Mouse (Mus musculus) neural tube, embryonic 15.5 days (tissue): ENCODE measurements at regions not wholly inside any gene's neighbourhood (a gene's known extent, or its start where the extent isn't known, plus 50 kb on each side); places are given as distances from the start of the nearest gene placed in this dataset.

Experiments used
- ATAC-seq: fragments of 200-750 bp; cut with Nextera tagmentation; 2 replicates; pipeline ENCODE4 v1.8.0; 2017; ENCODE audit warnings: mild to moderate bottlenecking, moderate TSS enrichment, moderate library complexity; ENCODE audit not compliant: low FRiP score
- H3K27ac ChIP-seq: fragments of 300-500 bp; sonication (generic); replicated peaks from 2 replicates; pipeline ENCODE4 v1.5.1; 2015; ENCODE audit warnings: mild to moderate bottlenecking, inconsistent platforms
- H3K27me3 ChIP-seq: fragments of 300-500 bp; sonication (generic); replicated peaks from 2 replicates; pipeline ENCODE4 v1.6.1; 2015; ENCODE audit warnings: inconsistent platforms
- H3K36me3 ChIP-seq: fragments of 300-500 bp; sonication (generic); 2 replicates; pipeline ENCODE4 v1.6.1; 2015; ENCODE audit warnings: inconsistent platforms
- H3K4me1 ChIP-seq: fragments of 300-500 bp; sonication (generic); 2 replicates; pipeline ENCODE4 v1.6.1; 2015; ENCODE audit warnings: inconsistent platforms
- H3K4me2 ChIP-seq: fragments of 300-500 bp; sonication (generic); 2 replicates; pipeline ENCODE4 v1.6.1; 2015; ENCODE audit warnings: inconsistent platforms, mild to moderate bottlenecking, moderate library complexity
- H3K4me3 ChIP-seq: fragments of 300-500 bp; sonication (generic); replicated peaks from 2 replicates; pipeline ENCODE4 v1.5.1; 2015; ENCODE audit warnings: mild to moderate bottlenecking, inconsistent platforms
- H3K9ac ChIP-seq: fragments of 300-500 bp; sonication (generic); replicated peaks from 2 replicates; pipeline ENCODE4 v1.6.1; 2015; ENCODE audit warnings: mild to moderate bottlenecking, inconsistent platforms
- H3K9me3 ChIP-seq: fragments of 300-500 bp; sonication (generic); replicated peaks from 2 replicates; pipeline ENCODE4 v1.6.1; 2016; ENCODE audit warnings: inconsistent platforms
- WGBS: fragments of 180-500 bp; shearing (Covaris S2); methylation state at CpG from one replicate; pipeline ENCODE4 v1.1.7; 2015; ENCODE audit warnings: mixed read lengths; 5-methylcytosine and 5-hydroxymethylcytosine counted together

DNA sequence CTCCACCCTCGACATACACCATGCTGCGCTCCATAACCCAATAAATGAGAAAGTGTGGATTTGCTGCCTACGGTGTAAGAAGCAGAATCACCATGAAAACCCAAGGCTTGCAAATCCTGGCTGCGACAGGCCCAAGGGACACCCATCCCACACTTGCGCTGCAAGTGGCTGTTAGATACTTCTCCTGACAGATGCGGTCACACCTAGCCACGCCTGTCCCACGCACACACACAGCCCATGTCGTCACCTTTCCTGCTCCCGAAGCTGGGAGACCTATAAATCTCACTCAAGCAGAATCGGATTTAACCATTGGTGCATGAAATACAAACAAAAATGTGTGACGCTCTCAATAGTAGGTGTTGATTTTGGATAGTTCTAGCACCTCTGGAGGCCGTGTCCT is 145.8 kb downstream of the Irs2 start:
- no peaks in the 10 kb centered on the region for H3K9me3 ChIP-seq
- H3K36me3 ChIP-seq: no peaks in the 10 kb centered on the region
- H3K4me2 ChIP-seq: no peak overlapping the region
- no peak overlapping the region for H3K9ac ChIP-seq
- no peaks in the 10 kb centered on the region; the same call in 1 of the 2 replicates for H3K27me3 ChIP-seq
- no peak overlapping the region for H3K4me3 ChIP-seq
- WGBS: 79% methylated on average over 13 of the region's 13 CpGs
- peaks cover 11% of the 10 kb centered on the region for H3K4me1 ChIP-seq
- no peak for ATAC-seq
- H3K27ac ChIP-seq: no peak overlapping the region

DNA sequence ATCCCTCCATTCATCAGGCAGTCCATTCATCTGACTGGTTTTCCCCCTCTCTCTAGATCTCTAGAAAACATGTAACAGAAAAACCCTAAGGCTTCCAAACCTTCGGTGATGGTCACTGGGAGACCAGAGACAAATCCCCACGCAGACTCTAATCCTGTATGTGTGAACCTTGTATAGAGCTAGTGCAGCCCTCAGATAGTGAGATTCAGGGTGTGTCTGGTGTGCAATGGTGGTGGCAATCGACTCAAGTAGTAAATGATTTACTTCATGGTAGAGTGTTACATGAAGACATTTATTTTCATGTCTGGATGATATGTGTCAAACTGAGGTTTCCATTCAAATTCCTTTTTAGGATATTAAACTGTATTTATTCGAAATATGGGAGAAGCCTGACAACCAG is 147.4 kb downstream of the Irs2 start:
- no peak overlapping the region for H3K4me2 ChIP-seq
- no peaks in the 10 kb centered on the region for H3K9me3 ChIP-seq
- H3K4me1 ChIP-seq: peaks cover 11% of the 10 kb centered on the region
- no peaks in the 10 kb centered on the region for H3K36me3 ChIP-seq
- no peak for ATAC-seq
- H3K27me3 ChIP-seq: no peaks in the 10 kb centered on the region
- H3K9ac ChIP-seq: no peak overlapping the region
- no peak overlapping the region for H3K4me3 ChIP-seq
- 87% methylated on average over 4 of the region's 4 CpGs for WGBS
- H3K27ac ChIP-seq: no peak overlapping the region

DNA sequence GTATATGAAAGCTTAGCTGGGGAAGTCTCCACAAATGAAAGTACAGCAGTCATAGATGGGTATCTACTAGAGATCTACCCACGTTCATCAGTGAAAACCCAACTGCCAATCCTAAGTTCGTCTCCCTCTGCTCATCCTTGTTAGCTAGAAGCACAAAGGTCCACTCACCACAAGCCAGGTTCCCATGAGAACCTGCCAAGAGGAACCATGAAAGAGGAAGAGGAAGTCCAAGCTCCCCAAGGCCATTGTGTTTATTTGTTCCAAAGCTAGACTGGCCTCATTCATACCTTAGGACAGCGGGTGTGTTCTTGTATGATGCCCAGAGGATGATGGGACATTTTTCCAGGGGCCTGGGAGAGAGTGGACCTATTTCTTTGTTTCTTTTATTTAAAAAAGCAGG is 150.4 kb downstream of the Irs2 start:
- H3K9ac ChIP-seq: no peak overlapping the region
- H3K27ac ChIP-seq: no peak overlapping the region
- no peaks in the 10 kb centered on the region for H3K36me3 ChIP-seq
- H3K4me3 ChIP-seq: no peak overlapping the region
- H3K4me1 ChIP-seq: peaks cover 3% of the 10 kb centered on the region; the same call in 1 of the 2 replicates
- H3K4me2 ChIP-seq: no peak overlapping the region
- 90% methylated on average over 3 of the region's 3 CpGs for WGBS
- no peaks in the 10 kb centered on the region for H3K9me3 ChIP-seq
- ATAC-seq: no peak
- H3K27me3 ChIP-seq: no peaks in the 10 kb centered on the region

DNA sequence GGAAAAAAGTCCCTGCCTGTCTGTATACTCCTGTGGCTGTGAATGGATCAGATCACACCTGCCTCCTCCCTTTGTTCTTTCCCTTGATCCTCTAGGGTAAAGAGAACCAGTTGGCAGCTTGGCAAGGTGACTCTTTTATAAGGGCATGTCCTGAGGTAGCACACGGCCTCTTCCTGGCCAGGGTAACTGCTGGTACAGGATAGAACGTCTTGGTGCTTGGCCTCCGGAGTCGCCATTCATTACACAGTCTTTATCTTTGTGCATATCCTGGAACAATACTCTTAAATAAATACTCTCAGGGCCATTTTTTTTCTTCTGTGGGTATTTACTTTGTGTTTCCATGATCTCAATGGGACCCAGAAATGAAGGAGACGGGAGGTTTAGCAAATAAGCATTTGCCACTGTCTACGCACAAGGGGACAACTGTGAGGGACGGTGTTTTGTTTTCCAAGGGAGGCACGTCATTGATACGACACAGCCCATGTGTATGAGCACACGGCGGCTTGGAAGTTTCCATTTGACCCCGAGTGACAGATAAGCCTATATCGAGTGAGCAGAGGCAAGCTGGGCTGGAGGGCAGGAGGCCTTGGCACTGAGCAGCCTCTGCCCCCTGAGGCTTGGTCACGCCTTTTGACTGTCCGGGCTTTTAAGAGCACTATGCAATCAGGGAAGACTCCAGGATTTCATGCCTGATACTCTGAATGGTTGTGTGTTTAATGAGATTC is 151.1 kb downstream of the Irs2 start:
- no peak overlapping the region for H3K4me2 ChIP-seq
- ATAC-seq: no peak
- no peak overlapping the region for H3K9ac ChIP-seq
- H3K9me3 ChIP-seq: no peaks in the 10 kb centered on the region
- no peaks in the 10 kb centered on the region for H3K36me3 ChIP-seq
- no peak overlapping the region for H3K27ac ChIP-seq
- H3K27me3 ChIP-seq: no peaks in the 10 kb centered on the region
- peaks cover 3% of the 10 kb centered on the region; the same call in 1 of the 2 replicates for H3K4me1 ChIP-seq
- 44% methylated on average over 15 of the region's 15 CpGs for WGBS
- H3K4me3 ChIP-seq: no peak overlapping the region

DNA sequence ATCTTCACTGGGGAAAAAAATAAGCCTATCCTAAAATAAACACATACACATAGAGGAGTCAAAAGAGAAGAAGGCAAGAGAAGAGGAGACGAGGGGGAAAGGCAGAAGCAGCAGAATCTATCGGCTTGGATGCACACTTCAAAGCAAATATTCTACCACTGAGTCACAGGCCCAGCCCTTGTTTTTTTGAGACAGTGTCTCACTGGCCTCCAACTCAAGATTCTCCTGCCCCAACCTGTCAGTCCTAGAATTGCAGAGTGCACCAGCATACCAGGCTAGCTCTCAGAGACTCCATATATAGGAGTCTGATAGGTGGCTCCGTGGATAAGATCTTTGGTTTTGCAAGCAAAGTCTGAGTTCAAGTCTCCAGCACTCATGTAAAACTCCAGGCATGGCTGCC is 152.6 kb downstream of the Irs2 start:
- no peak overlapping the region for H3K9ac ChIP-seq
- H3K4me2 ChIP-seq: no peak overlapping the region
- no peak for ATAC-seq
- H3K4me1 ChIP-seq: peaks cover 3% of the 10 kb centered on the region; the same call in 1 of the 2 replicates
- H3K27me3 ChIP-seq: no peaks in the 10 kb centered on the region
- no peaks in the 10 kb centered on the region for H3K36me3 ChIP-seq
- 89% methylated on average over 3 of the region's 3 CpGs for WGBS
- H3K9me3 ChIP-seq: no peaks in the 10 kb centered on the region
- H3K27ac ChIP-seq: no peak overlapping the region
- H3K4me3 ChIP-seq: no peak overlapping the region

DNA sequence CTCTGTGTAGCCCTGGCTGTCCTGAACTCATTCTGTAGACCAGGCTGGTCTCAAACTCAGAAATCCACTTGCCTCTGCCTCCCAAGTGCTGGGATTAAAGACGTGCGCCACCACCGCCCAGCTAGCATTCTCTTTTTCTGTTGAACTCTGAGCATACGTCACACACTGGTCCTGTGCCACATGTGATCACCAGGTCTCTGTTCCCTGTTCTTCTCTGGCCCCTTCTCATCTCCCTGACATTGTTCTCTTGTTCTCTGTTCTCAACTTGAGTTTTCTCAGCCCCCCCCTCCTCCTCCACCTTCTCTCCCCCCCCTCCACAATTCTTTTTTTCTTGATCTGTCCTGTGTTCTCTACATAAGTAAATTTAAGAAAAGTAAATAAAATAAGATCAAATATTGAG is 153.1 kb downstream of the Irs2 start:
- peaks cover 3% of the 10 kb centered on the region; the same call in 1 of the 2 replicates for H3K4me1 ChIP-seq
- WGBS: 77% methylated on average over 4 of the region's 4 CpGs
- H3K9ac ChIP-seq: no peak overlapping the region
- H3K36me3 ChIP-seq: no peaks in the 10 kb centered on the region
- H3K9me3 ChIP-seq: no peaks in the 10 kb centered on the region
- H3K4me2 ChIP-seq: no peak overlapping the region
- no peak overlapping the region for H3K4me3 ChIP-seq
- no peaks in the 10 kb centered on the region for H3K27me3 ChIP-seq
- H3K27ac ChIP-seq: no peak overlapping the region
- no peak for ATAC-seq

DNA sequence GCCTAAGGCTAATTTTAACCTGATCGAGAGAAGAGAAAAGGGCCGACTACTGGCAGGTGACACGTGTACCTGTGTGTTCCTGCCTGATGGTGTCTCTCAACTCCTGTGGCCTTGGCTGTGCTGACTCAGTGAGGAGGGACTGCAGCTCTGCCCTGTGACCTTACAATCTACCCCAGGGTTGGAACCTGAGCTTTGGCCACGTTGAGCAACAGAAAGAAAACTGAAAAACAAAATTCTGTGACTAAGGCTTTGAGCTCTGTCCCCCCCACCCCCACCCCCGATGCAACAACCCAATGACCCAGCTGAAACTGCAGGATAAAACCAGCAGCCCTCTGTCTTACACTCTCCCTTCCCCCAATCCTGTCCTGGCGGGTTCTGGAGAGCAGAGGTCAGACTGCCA is 153.7 kb downstream of the Irs2 start:
- ATAC-seq: no peak
- H3K9me3 ChIP-seq: no peaks in the 10 kb centered on the region
- WGBS: 70% methylated on average over 6 of the region's 6 CpGs
- no peak overlapping the region for H3K4me3 ChIP-seq
- H3K27ac ChIP-seq: no peak overlapping the region
- H3K4me1 ChIP-seq: peaks cover 3% of the 10 kb centered on the region; the same call in 1 of the 2 replicates
- H3K9ac ChIP-seq: no peak overlapping the region
- no peaks in the 10 kb centered on the region for H3K36me3 ChIP-seq
- H3K4me2 ChIP-seq: no peak overlapping the region
- no peaks in the 10 kb centered on the region for H3K27me3 ChIP-seq

DNA sequence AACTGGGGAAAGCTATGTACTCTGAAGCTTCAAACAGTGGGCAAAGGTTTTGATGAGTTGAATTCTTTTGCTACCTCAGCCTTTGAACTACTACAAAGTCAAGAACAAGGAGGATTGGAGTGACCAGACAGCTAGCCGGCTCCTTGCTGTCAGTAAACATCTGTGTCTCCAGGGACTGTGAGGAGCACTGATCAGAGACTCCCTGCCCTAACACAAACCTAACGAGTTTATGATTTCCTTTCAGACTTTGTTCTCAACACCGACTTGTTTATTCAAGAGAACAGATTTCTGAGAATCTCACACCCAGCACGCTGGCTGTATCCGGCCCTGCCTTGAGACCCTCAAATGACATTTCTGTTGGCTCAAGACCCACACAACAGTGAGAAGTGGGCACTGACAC is 154.4 kb downstream of the Irs2 start:
- no peak for ATAC-seq
- Histone ChIP-seq H3K9me3 (no peaks in the 10 kb centered on the region), H3K27me3 (no peaks in the 10 kb centered on the region), H3K27ac (no peak overlapping the region), H3K4me2 (no peak overlapping the region), H3K36me3 (no peaks in the 10 kb centered on the region), H3K9ac (no peak overlapping the region), H3K4me1 (peaks cover 3% of the 10 kb centered on the region; the same call in 1 of the 2 replicates), H3K4me3 (no peak overlapping the region)
- 79% methylated on average over 5 of the region's 5 CpGs for WGBS

DNA sequence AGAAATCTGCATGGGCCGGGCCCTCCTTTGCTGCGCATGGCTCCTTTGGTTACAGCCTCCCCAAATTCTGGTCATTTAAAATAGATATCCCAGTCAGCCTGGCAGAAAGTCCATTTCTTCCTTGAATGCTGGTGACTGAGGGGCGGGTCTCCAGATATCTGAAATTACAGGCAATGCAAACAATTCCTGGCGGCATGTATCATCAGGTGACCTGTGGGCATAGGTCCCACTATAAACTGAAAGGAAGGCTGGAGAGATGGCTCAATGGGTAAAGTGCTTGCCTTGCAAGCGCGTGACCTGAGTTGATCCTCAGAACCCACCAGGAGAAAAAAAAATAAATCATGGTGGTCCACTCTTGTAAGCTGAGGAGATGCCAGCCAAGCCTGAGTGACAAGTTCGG is 158.3 kb downstream of the Irs2 start:
- Histone ChIP-seq H3K27ac (no peak overlapping the region), H3K4me2 (no peak overlapping the region), H3K9ac (no peak overlapping the region), H3K4me3 (no peak overlapping the region), H3K4me1 (no peaks in the 10 kb centered on the region), H3K9me3 (no peaks in the 10 kb centered on the region), H3K27me3 (no peaks in the 10 kb centered on the region), H3K36me3 (no peaks in the 10 kb centered on the region)
- 94% methylated on average over 7 of the region's 7 CpGs for WGBS
- no peak for ATAC-seq

DNA sequence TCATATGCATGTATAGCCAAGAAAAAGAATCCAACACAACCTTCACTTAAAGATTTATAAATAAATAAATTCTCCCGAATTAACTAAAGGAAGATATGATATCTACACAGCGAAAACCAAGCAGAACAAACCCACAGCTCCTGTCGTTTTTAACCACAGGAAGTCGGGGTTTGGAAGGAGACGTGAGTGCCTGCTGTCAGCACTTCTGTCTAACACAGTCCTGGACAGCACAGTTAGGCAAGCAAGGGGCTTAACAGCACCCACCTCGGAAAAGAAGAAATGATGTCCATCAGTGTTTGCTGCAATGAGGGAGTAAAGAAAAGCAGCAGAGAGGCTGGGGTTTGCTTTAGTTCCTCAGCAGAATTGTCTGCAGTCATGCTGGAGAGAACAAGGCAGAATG is 162.7 kb downstream of the Irs2 start:
- Histone ChIP-seq H3K36me3 (no peaks in the 10 kb centered on the region), H3K27me3 (no peaks in the 10 kb centered on the region), H3K9ac (no peak overlapping the region), H3K4me3 (no peak overlapping the region), H3K4me1 (no peaks in the 10 kb centered on the region), H3K9me3 (no peaks in the 10 kb centered on the region), H3K4me2 (no peak overlapping the region), H3K27ac (no peak overlapping the region)
- no peak for ATAC-seq
- 71% methylated on average over 6 of the region's 6 CpGs for WGBS

DNA sequence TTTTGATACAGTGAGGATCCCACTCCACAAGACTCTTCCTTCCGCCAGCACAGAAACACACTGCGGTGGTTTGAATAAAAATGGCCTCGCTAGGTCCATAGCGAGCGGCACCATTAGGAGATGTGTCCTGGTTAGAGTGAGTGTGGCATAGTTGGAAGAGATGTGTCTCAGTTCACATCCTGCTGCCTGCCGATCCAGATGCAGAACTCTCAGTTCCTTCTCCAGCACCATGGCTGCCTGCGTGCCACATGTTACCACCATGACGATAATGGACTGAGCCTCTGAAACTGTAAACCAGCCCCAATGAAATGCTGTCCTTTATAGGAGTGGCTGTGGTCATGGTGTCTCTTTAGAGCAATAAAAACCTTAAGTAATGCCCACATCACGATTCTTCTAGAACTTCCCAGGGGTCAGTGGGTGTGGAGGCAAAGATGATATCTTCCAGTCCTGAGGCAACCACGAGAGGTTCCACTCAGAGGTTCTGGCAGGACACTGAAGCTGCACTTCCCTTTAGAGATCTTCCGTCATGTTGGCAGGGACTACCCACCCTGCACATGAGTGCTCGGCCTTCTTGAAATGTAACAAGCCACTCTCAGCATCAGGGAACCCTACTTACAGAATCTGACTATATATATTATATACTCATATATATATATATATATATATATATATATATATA is 167.3 kb downstream of the Irs2 start:
- WGBS: 93% methylated on average over 12 of the region's 12 CpGs
- no peak for ATAC-seq
- no peak overlapping the region for H3K27ac ChIP-seq
- no peak overlapping the region for H3K9ac ChIP-seq
- no peaks in the 10 kb centered on the region for H3K36me3 ChIP-seq
- H3K27me3 ChIP-seq: 0 out of 2 replicates have a peak, but pooled peaks cover 2% of the 10 kb centered on the region
- H3K4me3 ChIP-seq: no peak overlapping the region
- H3K9me3 ChIP-seq: no peaks in the 10 kb centered on the region
- no peak overlapping the region for H3K4me2 ChIP-seq
- H3K4me1 ChIP-seq: no peaks in the 10 kb centered on the region

DNA sequence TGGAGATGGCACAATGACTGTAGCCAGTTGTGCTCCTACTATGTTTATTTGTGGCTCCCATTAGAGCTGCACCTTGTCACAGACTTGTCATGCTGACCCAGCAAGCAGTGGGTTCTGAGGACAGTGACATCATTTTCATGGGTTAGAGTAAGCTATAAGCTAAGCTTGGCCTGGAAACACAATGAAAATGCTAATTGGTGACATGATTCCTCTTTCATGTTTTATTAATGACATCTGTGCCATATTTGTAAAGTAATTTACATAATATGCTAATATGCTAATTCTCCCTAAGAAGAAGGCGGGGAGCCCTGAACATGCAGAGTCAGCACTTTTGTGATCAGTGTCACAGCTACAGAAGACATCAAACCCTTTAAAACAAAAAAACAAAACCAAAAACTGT is 168.2 kb downstream of the Irs2 start:
- ATAC-seq: no peak

More for the DNA sequence above, 168.2 kb downstream of the Irs2 start:
- no peak overlapping the region for H3K4me3 ChIP-seq
- H3K4me2 ChIP-seq: no peak overlapping the region
- no peak overlapping the region for H3K27ac ChIP-seq
- H3K4me1 ChIP-seq: no peaks in the 10 kb centered on the region
- H3K27me3 ChIP-seq: 0 out of 2 replicates have a peak, but pooled peaks cover 2% of the 10 kb centered on the region
- no peaks in the 10 kb centered on the region for H3K36me3 ChIP-seq
- no peaks in the 10 kb centered on the region for H3K9me3 ChIP-seq
- WGBS: 51% methylated on average over 1 of the region's 1 CpGs
- H3K9ac ChIP-seq: no peak overlapping the region
